Mouse (Mus musculus): ENCODE results near the gene Keap1.

- TF ChIP-seq POLR2A (IDR thresholded peaks at IDR 0.05; ENCODE audit: low read depth, low read length) (no peak), CTCF (conservative IDR thresholded peaks at IDR 0.05; ENCODE audit: insufficient read depth, insufficient read length, low read depth, low read length) (no peak)
Measured at GRCm38 (mm10) chr9:21273094-21273493, 33.9 kb upstream of the Keap1 start.
